9 mouse cellular contexts compared by ENCODE assay signal in the genomic region with DNA sequence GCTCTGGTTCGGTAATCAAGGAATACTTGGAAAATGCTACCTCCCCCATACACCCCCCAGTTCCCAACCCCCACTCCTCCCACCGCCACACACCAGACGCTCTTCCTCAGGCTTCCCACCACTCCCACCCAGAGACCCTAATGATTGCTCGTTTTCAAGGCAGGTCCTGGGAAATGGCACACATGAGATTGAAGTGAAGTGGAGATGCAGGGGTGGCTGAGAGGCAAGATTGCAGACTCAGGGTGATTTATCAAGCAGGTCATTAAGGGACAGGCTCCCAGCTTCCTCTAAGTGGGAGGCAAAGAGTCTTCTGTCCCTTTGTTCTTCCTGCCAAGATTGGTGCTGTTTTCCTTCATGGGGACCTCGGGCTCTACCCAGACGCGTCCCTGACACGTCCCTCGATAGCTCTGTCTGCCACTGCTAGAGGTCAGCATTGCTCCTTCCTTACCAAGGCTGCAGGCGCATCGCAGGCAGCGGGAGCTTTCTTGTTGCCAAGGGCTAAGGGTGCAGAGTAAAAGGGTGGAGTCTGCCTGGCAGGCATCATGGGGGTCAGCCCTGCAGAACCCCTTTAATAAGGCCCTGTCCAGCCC.
A peak's percentile ranks its signal among the peaks of the same experiment; 100 is the strongest.
DNase-seq lines count a peak whose midpoint lies in the region; ATAC-seq and TF ChIP-seq lines count a peak whose summit lies in the region.
"Had no signal": no experiment of that assay in that cellular context is flagged by ENCODE, and none has a peak within 500 bp of the region (broad histone marks: within the 10 kb centered on the region; RNA-seq: fewer than 3 reads in every experiment).

No protein-coding gene starts in this region.

- ATAC-seq in hindbrain, embryonic 15.5 days (ENCODE audit: low FRiP score, low read depth): peak; percentile 51

- peak overlapping the region; percentile 12; the same call in 1 of the 2 replicates for H3K4me2 ChIP-seq in hindbrain, embryonic 15.5 days

- H3K36me3 ChIP-seq in kidney, adult 2 months (ENCODE audit: control insufficient read depth, insufficient read depth, low read length): no peaks in the 10 kb centered on the region
- H3K36me3 ChIP-seq in hindbrain, embryonic 15.5 days: no peaks in the 10 kb centered on the region

- H3K4me1 ChIP-seq in kidney, adult 2 months (ENCODE audit: control insufficient read depth, insufficient read depth, low read length): peaks cover 24% of the 10 kb centered on the region
- peaks cover 26% of the 10 kb centered on the region for H3K4me1 ChIP-seq in embryonic fibroblast, embryonic 13.5 days (ENCODE audit: control insufficient read depth, insufficient read depth, low read length)
- peaks cover 25% of the 10 kb centered on the region for H3K4me1 ChIP-seq in hindbrain, embryonic 15.5 days (replicated peaks)

- 42% methylated on average over 12 of the region's 12 CpGs for WGBS in kidney, adult 2 months
- 11% methylated on average over 12 of the region's 12 CpGs for WGBS in hindbrain, embryonic 15.5 days

- H3K27me3 ChIP-seq in kidney, adult 2 months (replicated peaks; ENCODE audit: control insufficient read depth, insufficient read depth, low read length): no peaks in the 10 kb centered on the region
- H3K27me3 ChIP-seq in hindbrain, embryonic 15.5 days: no peaks in the 10 kb centered on the region
- H3K27me3 ChIP-seq: CH12.LX had no signal

- no peaks in the 10 kb centered on the region for H3K9me3 ChIP-seq in hindbrain, embryonic 15.5 days

- no peak for TF ChIP-seq POLR2A in kidney, adult 2 months (IDR thresholded peaks at IDR 0.05; ENCODE audit: low read depth, low read length)
- TF ChIP-seq POLR2A in embryonic fibroblast, embryonic 13.5 days (IDR thresholded peaks at IDR 0.05; ENCODE audit: low read depth, low read length): no peak

- TF ChIP-seq CTCF in kidney, adult 2 months (conservative IDR thresholded peaks at IDR 0.05; ENCODE audit: insufficient read depth, insufficient read length, low read depth, low read length): peak; percentile 62
- peak; percentile 75; the same call in 1 of the 2 replicates for TF ChIP-seq CTCF in embryonic fibroblast, embryonic 13.5 days (IDR thresholded peaks at IDR 0.05; ENCODE audit: borderline replicate concordance, insufficient read depth, low read length)

- no peak overlapping the region for H3K4me3 ChIP-seq in kidney, adult 2 months (ENCODE audit: insufficient read depth, low read depth, low read length)
- no peak overlapping the region for H3K4me3 ChIP-seq in embryonic fibroblast, embryonic 13.5 days (ENCODE audit: insufficient read depth, low read length)
- H3K4me3 ChIP-seq in hindbrain, embryonic 15.5 days: no peak overlapping the region

- no peak overlapping the region for H3K27ac ChIP-seq in kidney, adult 2 months (ENCODE audit: insufficient read depth, low read depth, low read length)
- H3K27ac ChIP-seq in embryonic fibroblast, embryonic 13.5 days (ENCODE audit: insufficient read depth, low read length): no peak overlapping the region
- H3K27ac ChIP-seq in hindbrain, embryonic 15.5 days (replicated peaks): no peak overlapping the region

- H3K9ac ChIP-seq in hindbrain, embryonic 15.5 days: no peak overlapping the region

- peak; percentile 48 for DNase-seq in kidney, adult 2 months
- no peak for DNase-seq in kidney, adult 11 months
- peak; percentile 73 to 76 for DNase-seq in adrenal gland, postnatal 36 days
- peak; percentile 37 for DNase-seq in lung, postnatal 14 days
- DNase-seq in testis, postnatal 14 days (ENCODE audit: low spot score): peak; percentile 20
- no peak for DNase-seq in spleen, postnatal 36 days (ENCODE audit: low spot score in 2 of 2)

Comparison
In these comparisons a context has a peak if more than half of its experiments do, and no peak if none do; other contexts are left out.
1. DNase-seq: peak in kidney, adult 2 months (single experiment), adrenal gland, postnatal 36 days (2 of 2), lung, postnatal 14 days (single experiment) and testis, postnatal 14 days (single experiment); none in kidney, adult 11 months (single experiment) and spleen, postnatal 36 days (0 of 2).